Mouse (Mus musculus) kidney, adult 2 months (tissue): ENCODE results near the gene Marcks. TPM values are rescaled to one million over a fixed set of nuclear protein-coding genes. Genes with fewer than 3 reads are reported as not detected.
A peak's percentile ranks its signal among the peaks of the same experiment; 100 is the strongest.

Experiments
- DNase-seq: peaks from one replicate; pipeline ENCODE4 v3.0.0; 2021
- H3K27ac ChIP-seq: fragments of 200-500 bp; 2 replicates; pipeline ENCODE4 v1.5.1; 2012; ENCODE audit warnings: low read depth, low read length, control low read depth, inconsistent platforms; ENCODE audit not compliant: insufficient read depth
- H3K27me3 ChIP-seq: fragments of 200-500 bp; replicated peaks from 2 replicates; pipeline ENCODE4 v1.6.1; 2012; ENCODE audit warnings: mild to moderate bottlenecking, moderate library complexity, low read length, inconsistent platforms; ENCODE audit not compliant: control insufficient read depth, insufficient read depth
- H3K36me3 ChIP-seq: fragments of 200-500 bp; 2 replicates; pipeline ENCODE4 v1.6.1; 2012; ENCODE audit warnings: mild to moderate bottlenecking, moderate library complexity, low read length, inconsistent platforms; ENCODE audit not compliant: control insufficient read depth, insufficient read depth
- H3K4me1 ChIP-seq: fragments of 200-500 bp; 2 replicates; pipeline ENCODE4 v1.6.1; 2011; ENCODE audit warnings: low read length; ENCODE audit not compliant: control insufficient read depth, insufficient read depth
- H3K4me3 ChIP-seq: fragments of 200-500 bp; 2 replicates; pipeline ENCODE4 v1.5.1; 2011; ENCODE audit warnings: mild to moderate bottlenecking, low read depth, low read length, control low read depth; ENCODE audit not compliant: insufficient read depth
- CTCF ChIP-seq: fragments of 200-500 bp; conservative IDR thresholded peaks from 2 replicates; pipeline ENCODE4 v1.5.1; 2011; ENCODE audit warnings: low read depth, mild to moderate bottlenecking, control low read depth, low read length, moderate library complexity, mixed read lengths; ENCODE audit not compliant: insufficient read depth, insufficient read length
- POLR2A ChIP-seq: fragments of 200-500 bp; IDR thresholded peaks from one replicate; pipeline ENCODE4 v1.6.1; 2011; ENCODE audit warnings: low read depth, low read length, control low read depth
- WGBS: fragments of 180-500 bp; shearing (Covaris S2); methylation state at CpG from one replicate; pipeline ENCODE4 v1.1.7; 2018; 5-methylcytosine and 5-hydroxymethylcytosine counted together
- polyA plus RNA-seq: library from polyadenylated mRNA; depleted of rRNA; stranded (reverse); fragments of >200 nt; gene quantifications from 2 replicates; pipeline ENCODE4 v1.2.3, GENCODE M21; 2012

Gene Marcks
- polyA plus RNA-seq, 1 experiment = 15.3 TPM

DNA sequence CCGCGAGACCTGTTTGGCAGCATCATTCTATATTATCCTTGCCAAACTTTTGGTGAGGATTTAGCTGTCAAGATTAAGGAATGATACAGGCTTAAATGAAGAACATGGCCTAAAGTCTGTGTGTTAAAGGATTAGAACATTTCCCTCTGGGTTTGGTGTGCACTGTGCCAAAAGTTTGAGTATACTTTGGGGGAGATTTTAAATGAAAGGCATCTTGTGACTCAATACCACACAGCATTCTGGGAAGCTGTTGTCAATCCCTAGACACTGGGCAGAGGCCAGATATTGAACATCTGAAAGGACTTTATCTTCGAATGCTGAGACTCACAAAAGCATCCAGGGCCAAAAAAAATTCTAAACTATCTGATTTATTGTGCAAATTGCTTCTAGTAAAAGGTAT is 21.0 kb upstream of the Marcks start:
- TF ChIP-seq CTCF (no peak), POLR2A (no peak)
- 80% methylated on average over 3 of the region's 3 CpGs for WGBS
- Histone ChIP-seq H3K4me3 (no peak overlapping the region), H3K27me3 (no peaks in the 10 kb centered on the region), H3K27ac (no peak overlapping the region), H3K36me3 (no peaks in the 10 kb centered on the region), H3K4me1 (no peaks in the 10 kb centered on the region)
- DNase-seq = no peak

DNA sequence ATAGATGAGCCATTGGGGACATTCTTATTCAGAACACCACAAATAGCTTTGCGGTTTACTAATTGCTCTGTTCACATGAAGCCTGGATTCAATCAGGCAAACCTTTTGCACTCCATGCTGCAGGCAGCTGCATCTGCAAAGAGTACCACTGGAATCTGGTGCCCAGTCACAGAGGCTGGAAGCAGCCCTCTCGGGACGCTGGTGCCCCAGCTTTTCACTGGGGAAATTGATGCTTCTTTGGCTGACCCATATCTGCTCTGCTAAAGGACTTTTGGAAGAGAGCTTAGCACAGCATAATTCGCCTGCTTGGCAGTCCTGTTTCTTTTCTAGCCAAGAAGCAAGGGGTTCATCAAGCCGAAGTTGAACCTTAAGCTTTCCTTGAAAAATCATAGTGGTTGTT is 18.4 kb upstream of the Marcks start:
- 87% methylated on average over 5 of the region's 5 CpGs for WGBS
- DNase-seq = no peak
- no peak overlapping the region for H3K4me3 ChIP-seq
- H3K4me1 ChIP-seq = no peaks in the 10 kb centered on the region
- H3K27ac ChIP-seq = no peak overlapping the region
- TF ChIP-seq POLR2A (no peak), CTCF (no peak)
- no peaks in the 10 kb centered on the region for H3K36me3 ChIP-seq
- no peaks in the 10 kb centered on the region for H3K27me3 ChIP-seq

DNA sequence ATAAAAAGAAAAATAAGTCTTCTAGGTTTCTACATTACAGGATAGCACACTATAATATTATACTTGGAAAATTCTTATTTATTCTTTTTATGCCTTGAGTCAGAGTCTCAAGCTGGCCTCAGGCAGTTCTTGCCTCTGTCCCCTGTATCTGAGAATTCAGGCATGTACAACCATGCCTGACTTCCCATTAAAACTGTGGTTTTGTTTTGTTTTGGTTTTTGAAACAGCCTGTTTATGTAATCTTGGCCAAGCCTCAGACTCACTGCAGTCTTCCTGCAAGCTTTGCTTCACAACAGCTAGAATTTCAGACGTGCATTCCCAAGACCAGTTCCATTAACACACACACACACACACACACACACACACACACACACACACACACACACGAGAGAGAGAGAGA is 16.4 kb upstream of the Marcks start:
- no peak overlapping the region for H3K27ac ChIP-seq
- H3K4me1 ChIP-seq = no peaks in the 10 kb centered on the region
- H3K4me3 ChIP-seq = no peak overlapping the region
- no peak for TF ChIP-seq POLR2A
- no peak for TF ChIP-seq CTCF
- 33% methylated on average over 2 of the region's 2 CpGs for WGBS
- H3K27me3 ChIP-seq = no peaks in the 10 kb centered on the region
- H3K36me3 ChIP-seq = no peaks in the 10 kb centered on the region
- no peak for DNase-seq

DNA sequence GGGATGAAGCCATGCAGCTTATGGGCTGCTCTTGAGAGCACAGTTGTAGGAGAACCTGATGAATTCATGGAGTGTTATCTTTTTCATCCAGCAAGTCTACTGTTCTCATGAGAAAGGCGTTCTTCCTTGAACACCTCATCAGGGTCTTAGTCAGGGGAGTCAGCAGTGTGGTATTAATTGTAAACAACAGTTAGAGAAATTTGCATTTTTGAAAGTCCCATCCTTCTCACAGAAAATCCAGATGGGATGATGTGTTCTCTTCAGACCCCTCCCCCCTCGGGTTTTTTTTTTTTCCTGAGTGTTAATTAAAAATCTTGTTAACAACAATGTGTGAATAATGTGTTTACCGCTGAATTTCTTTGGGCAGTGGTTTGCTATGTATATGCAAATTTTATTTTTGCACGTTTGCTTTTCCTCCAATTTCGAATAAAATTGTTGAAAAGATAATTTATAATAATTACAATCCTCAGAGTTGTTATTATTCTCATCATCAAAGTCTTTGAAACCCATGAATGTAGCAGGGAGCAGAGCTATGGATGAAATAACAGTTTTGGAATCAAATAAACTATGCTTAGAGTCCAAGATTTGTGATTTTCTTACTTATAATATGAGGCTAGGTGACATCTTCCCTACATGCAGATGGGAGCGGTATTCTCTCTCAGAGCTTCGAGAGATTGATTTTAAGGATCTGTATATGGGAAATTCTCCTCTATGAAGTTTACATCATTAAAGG is 13.0 kb upstream of the Marcks start:
- TF ChIP-seq CTCF = no peak
- no peak for TF ChIP-seq POLR2A
- Histone ChIP-seq H3K36me3 (no peaks in the 10 kb centered on the region), H3K27ac (no peak overlapping the region), H3K27me3 (no peaks in the 10 kb centered on the region), H3K4me3 (no peak overlapping the region), H3K4me1 (no peaks in the 10 kb centered on the region)
- WGBS = 92% methylated on average over 7 of the region's 7 CpGs
- no peak for DNase-seq

DNA sequence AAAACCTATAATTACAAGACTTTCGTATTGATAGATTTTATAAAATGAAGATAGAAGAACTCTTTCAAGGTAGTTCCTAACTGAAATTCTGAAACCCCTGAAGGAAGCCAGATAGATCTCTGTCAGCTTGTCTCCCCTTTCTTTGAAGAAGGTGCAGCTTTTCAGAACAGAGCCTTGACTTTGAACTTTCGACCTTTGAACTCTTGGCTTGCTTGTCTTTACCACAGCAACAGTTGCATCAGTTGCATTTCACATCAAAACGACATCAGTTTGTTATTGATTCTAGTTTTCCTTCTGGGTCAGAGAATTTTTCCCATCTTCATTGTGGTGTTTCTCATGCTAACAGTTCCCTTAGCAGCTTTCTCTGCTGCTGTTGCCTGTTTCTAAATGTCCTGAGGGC is 9.3 kb upstream of the Marcks start:
- H3K4me1 ChIP-seq = no peaks in the 10 kb centered on the region
- H3K36me3 ChIP-seq = no peaks in the 10 kb centered on the region
- no peak for TF ChIP-seq CTCF
- TF ChIP-seq POLR2A = no peak
- H3K27me3 ChIP-seq = no peaks in the 10 kb centered on the region
- no peak overlapping the region for H3K4me3 ChIP-seq
- no peak overlapping the region for H3K27ac ChIP-seq
- DNase-seq = peak; percentile 54
- 57% methylated on average over 3 of the region's 3 CpGs for WGBS

DNA sequence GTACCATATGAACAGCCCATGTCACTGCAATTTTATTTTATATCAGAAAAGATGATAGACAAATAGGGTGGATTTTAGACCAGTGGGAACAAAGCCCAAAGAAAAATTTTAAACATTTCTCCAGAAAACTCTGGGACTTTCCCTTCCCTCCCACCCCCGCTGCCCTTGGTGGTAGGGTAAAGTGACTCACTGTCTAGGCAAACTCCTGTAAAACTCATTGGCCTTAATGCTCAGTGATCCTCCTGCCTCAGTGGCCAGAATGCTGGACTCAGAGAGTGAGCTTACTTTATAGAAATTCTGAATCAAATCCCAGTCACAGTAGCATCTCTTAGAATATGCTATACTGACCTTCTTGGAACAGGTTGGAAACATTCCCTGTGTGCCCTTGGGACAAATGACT is 6.7 kb upstream of the Marcks start:
- H3K27ac ChIP-seq = no peak overlapping the region
- H3K27me3 ChIP-seq = no peaks in the 10 kb centered on the region
- no peaks in the 10 kb centered on the region for H3K4me1 ChIP-seq
- H3K4me3 ChIP-seq = no peak overlapping the region
- 84% methylated on average over 1 of the region's 1 CpGs for WGBS
- no peak for TF ChIP-seq CTCF
- no peak for TF ChIP-seq POLR2A
- H3K36me3 ChIP-seq = no peaks in the 10 kb centered on the region
- no peak for DNase-seq

DNA sequence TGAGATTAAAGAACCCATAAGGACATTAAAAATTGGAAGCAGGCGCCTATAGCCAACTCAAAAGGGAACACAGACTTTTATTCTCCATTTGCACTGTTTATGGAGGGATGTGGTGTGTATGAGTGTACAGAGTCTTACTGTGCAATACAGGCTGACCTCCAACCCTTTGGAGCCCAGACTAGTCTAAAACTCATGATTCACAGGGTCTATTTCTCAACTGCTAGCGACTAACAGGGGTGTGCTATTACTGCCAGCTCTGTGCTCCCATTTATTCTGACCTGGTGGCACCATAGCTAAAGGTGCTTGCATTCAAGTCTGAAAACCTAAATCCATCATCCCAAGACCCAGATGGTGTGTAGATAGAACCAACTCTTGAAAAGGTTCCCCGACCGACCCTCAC is 2.9 kb upstream of the Marcks start:
- no peak for TF ChIP-seq CTCF
- no peak for TF ChIP-seq POLR2A
- peak overlapping the region; percentile 56; the same call in 1 of the 2 replicates for H3K4me3 ChIP-seq
- 85% methylated on average over 4 of the region's 4 CpGs for WGBS
- H3K36me3 ChIP-seq = no peaks in the 10 kb centered on the region
- H3K27me3 ChIP-seq = peaks cover 1% of the 10 kb centered on the region; the same call in 1 of the 2 replicates
- no peak for DNase-seq
- 0 out of 2 replicates have a peak, but pooled peaks cover 2% of the 10 kb centered on the region for H3K4me1 ChIP-seq
- H3K27ac ChIP-seq = no peak overlapping the region
